Mouse (Mus musculus) stomach, embryonic 16.5 days (tissue): ENCODE measurements around the gene Erbb2. TPM values are rescaled to one million over a fixed set of nuclear protein-coding genes. Genes with fewer than 3 reads are reported as not detected.

Experiments used
- ATAC-seq: fragments of 200-750 bp; cut with Nextera tagmentation; 2 replicates; pipeline ENCODE4 v1.8.0; 2017; ENCODE audit warnings: moderate number of reproducible peaks, moderate TSS enrichment; ENCODE audit not compliant: insufficient read depth, low FRiP score
- H3K27ac ChIP-seq: fragments of 300-500 bp; sonication (generic); 2 replicates; pipeline ENCODE4 v1.5.1; 2014; ENCODE audit warnings: low read length
- H3K27me3 ChIP-seq: fragments of 300-500 bp; sonication (generic); 2 replicates; pipeline ENCODE4 v1.6.1; 2014; ENCODE audit warnings: low read length, control low read depth, mixed read lengths; ENCODE audit not compliant: control insufficient read depth, insufficient read depth
- H3K36me3 ChIP-seq: fragments of 300-500 bp; sonication (generic); 2 replicates; pipeline ENCODE4 v1.6.1; 2014; ENCODE audit warnings: low read length; ENCODE audit not compliant: control insufficient read depth, insufficient read depth
- H3K4me1 ChIP-seq: fragments of 300-500 bp; sonication (generic); 2 replicates; pipeline ENCODE4 v1.6.1; 2014; ENCODE audit warnings: low read length, control low read depth, mixed read lengths; ENCODE audit not compliant: control insufficient read depth, insufficient read depth
- H3K4me2 ChIP-seq: fragments of 300-500 bp; sonication (generic); 2 replicates; pipeline ENCODE4 v1.6.1; 2014; ENCODE audit warnings: low read depth, low read length, mixed read lengths
- H3K4me3 ChIP-seq: fragments of 300-500 bp; sonication (generic); replicated peaks from 2 replicates; pipeline ENCODE4 v1.5.1; 2014; ENCODE audit warnings: mild to moderate bottlenecking, low read length
- H3K9ac ChIP-seq: fragments of 300-500 bp; sonication (generic); 2 replicates; pipeline ENCODE4 v1.6.1; 2014; ENCODE audit warnings: low read length
- H3K9me3 ChIP-seq: fragments of 300-500 bp; sonication (generic); replicated peaks from 2 replicates; pipeline ENCODE4 v1.6.1; 2016; ENCODE audit warnings: low read length, control low read depth; ENCODE audit not compliant: control insufficient read depth
- WGBS: fragments of 180-500 bp; shearing (Covaris S2); extraction: QIAGEN DNeasy Blood & Tissue Kit; methylation state at CpG from one replicate; pipeline ENCODE4 v1.1.7; 2014; 5-methylcytosine and 5-hydroxymethylcytosine counted together
- polyA plus RNA-seq: library from polyadenylated mRNA; unstranded; fragments of >200 nt; fragmentation: Nextera tagmentation; extraction: Ambion mirVana; gene quantifications from 2 replicates; pipeline ENCODE4 v1.2.1, GENCODE M21; 2015

Gene Erbb2
- polyA plus RNA-seq, 1 experiment from 2014 or later: 52.1 TPM

DNA sequence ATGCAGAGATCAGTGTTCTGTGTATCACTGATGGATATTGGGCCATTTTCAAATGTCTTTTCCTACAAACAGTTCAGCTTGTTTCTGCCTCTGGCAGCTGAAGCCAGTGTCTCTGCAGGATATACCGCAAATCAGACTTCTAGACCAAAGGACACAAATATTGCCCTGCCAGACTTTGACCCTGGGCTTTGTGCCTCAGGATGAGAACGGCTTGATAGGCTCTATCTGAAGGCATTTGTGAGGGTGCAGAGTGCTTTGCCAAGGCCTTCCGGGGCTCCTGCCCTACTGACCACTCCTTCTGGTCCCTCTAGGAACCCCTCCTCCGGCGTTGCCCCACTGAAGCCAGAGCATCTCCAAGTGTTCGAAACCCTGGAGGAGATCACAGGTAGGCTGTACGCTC, 14.3 kb downstream of the Erbb2 start:
- no peak overlapping the region for H3K4me2 ChIP-seq
- peaks cover 13% of the 10 kb centered on the region; the same call in 1 of the 2 replicates for H3K4me1 ChIP-seq
- peak overlapping the region; percentile 88; the same call in 1 of the 2 replicates for H3K27ac ChIP-seq
- H3K9ac ChIP-seq: no peak overlapping the region
- no peak overlapping the region for H3K4me3 ChIP-seq
- 91% methylated on average over 7 of the region's 7 CpGs for WGBS
- peaks cover 17% of the 10 kb centered on the region; the same call in 1 of the 2 replicates for H3K36me3 ChIP-seq
- H3K9me3 ChIP-seq: no peaks in the 10 kb centered on the region
- H3K27me3 ChIP-seq: no peaks in the 10 kb centered on the region
- no peak for ATAC-seq

DNA sequence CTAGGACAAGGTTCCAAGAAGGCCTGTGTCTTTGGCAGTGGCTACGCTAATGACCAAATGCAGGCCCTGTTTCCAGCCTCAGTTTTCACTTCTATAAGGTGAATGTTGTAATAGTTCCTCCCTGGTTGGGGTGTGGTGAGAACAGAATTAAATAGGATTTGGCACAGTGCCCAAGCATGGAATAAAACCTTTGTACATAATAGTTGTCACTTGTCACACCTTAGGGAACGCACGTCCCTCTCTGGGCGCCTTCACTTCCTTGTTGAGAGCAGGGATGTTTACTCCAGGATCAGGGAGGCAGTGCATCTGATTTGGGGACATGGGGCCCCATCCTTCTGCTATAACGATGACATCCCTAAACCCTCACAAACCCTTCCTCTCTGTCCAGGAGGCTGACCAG, 16.2 kb downstream of the Erbb2 start:
- Histone ChIP-seq H3K4me1 (peaks cover 13% of the 10 kb centered on the region; the same call in 1 of the 2 replicates), H3K9me3 (no peaks in the 10 kb centered on the region), H3K4me2 (0 out of 2 replicates have a peak overlapping the region, but pooled peaks have one; percentile 5), H3K9ac (no peak overlapping the region; the same call in 1 of the 2 replicates), H3K27me3 (no peaks in the 10 kb centered on the region), H3K36me3 (peaks cover 13% of the 10 kb centered on the region; the same call in 1 of the 2 replicates), H3K4me3 (no peak overlapping the region), H3K27ac (peak overlapping the region; percentile 88)
- ATAC-seq: peak; percentile 77; the same call in 1 of the 2 replicates
- 58% methylated on average over 5 of the region's 5 CpGs for WGBS

DNA sequence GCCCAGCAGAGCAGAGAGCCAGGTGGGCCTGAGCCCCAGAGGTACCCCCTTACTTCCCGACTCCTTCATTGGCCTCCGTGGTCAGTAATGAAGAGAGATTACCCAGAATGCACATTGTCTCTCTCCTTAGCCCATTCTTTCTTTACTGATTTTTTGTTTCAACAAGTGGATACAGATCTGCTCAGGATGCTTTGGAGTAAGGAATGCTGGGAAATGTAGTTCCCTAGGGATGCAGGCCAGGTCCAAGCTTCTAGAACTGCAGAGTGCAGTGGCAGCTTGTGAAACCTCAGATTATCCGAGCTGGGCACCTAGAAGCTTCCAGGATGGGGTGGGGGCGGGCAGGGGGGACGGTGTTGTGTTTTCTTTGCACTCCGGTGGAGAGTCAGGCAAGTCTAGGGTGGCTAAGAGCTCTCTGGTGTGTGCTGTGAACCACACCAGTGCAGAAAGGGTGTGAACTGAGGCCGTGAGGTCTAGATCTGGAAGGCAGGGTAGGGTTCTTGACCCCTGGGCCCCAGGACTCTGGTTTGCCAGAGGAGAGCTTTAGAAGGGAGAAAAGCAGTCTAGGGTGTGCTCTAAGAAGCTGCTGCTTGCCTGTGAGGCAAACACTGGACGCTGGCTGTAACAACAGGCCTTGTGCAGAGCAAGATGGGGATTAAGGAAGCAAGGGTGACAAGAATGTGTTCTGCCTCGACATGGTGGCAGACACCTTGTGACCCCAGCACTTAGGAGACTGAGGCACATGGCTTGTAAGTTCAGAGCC, 19.7 kb downstream of the Erbb2 start:
- Histone ChIP-seq H3K27ac (no peak overlapping the region), H3K27me3 (no peaks in the 10 kb centered on the region), H3K4me3 (no peak overlapping the region), H3K4me2 (no peak overlapping the region), H3K9ac (no peak overlapping the region), H3K9me3 (no peaks in the 10 kb centered on the region), H3K4me1 (peaks cover 10% of the 10 kb centered on the region; the same call in 1 of the 2 replicates), H3K36me3 (peaks cover 19% of the 10 kb centered on the region; the same call in 1 of the 2 replicates)
- ATAC-seq: no peak
- WGBS: 78% methylated on average over 9 of the region's 9 CpGs

DNA sequence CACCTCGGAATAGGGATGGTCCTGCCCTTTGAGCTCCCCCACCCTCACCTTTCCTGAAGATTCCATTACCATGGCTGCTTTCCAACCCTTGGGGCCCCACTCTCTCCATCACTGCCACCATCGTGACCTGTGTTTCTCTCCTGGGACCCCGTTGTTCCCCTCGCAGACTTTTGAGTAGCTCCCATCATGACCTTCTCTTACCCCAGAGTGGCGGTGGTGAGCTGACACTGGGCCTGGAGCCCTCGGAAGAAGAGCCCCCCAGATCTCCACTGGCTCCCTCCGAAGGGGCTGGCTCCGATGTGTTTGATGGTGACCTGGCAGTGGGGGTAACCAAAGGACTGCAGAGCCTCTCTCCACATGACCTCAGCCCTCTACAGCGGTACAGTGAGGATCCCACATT, 23.5 kb downstream of the Erbb2 start:
- Histone ChIP-seq H3K4me1 (no peaks in the 10 kb centered on the region; the same call in 1 of the 2 replicates), H3K27me3 (no peaks in the 10 kb centered on the region), H3K9ac (no peak overlapping the region), H3K4me3 (no peak overlapping the region), H3K4me2 (no peak overlapping the region), H3K36me3 (peaks cover 9% of the 10 kb centered on the region; the same call in 1 of the 2 replicates), H3K9me3 (no peaks in the 10 kb centered on the region), H3K27ac (no peak overlapping the region)
- no peak for ATAC-seq
- WGBS: 92% methylated on average over 9 of the region's 9 CpGs

DNA sequence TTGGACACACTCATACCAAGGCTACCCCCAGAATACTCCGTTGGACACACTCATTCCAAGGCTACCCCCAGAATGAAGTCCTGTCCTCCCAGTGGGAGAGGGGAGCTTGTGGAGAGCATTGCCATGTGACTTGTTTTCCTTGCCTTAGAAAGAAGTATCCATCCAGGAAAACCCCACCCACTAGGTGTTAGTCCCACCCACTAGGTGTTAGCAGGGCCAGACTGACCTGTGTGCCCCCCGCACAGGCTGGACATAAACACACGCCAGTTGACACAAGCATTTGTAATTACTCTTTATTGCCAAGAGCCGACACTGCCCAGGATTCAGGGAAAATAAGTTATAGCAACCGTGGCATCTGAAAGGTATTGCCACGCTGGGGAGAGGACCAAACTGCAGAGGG, 25.2 kb downstream of the Erbb2 start:
- Histone ChIP-seq H3K9ac (no peak overlapping the region), H3K4me3 (no peak overlapping the region), H3K36me3 (peaks cover 9% of the 10 kb centered on the region; the same call in 1 of the 2 replicates), H3K27ac (no peak overlapping the region), H3K9me3 (no peaks in the 10 kb centered on the region; the same call in 1 of the 2 replicates), H3K27me3 (no peaks in the 10 kb centered on the region), H3K4me1 (no peaks in the 10 kb centered on the region; the same call in 1 of the 2 replicates), H3K4me2 (no peak overlapping the region; the same call in 1 of the 2 replicates)
- no peak for ATAC-seq
- 70% methylated on average over 6 of the region's 6 CpGs for WGBS

DNA sequence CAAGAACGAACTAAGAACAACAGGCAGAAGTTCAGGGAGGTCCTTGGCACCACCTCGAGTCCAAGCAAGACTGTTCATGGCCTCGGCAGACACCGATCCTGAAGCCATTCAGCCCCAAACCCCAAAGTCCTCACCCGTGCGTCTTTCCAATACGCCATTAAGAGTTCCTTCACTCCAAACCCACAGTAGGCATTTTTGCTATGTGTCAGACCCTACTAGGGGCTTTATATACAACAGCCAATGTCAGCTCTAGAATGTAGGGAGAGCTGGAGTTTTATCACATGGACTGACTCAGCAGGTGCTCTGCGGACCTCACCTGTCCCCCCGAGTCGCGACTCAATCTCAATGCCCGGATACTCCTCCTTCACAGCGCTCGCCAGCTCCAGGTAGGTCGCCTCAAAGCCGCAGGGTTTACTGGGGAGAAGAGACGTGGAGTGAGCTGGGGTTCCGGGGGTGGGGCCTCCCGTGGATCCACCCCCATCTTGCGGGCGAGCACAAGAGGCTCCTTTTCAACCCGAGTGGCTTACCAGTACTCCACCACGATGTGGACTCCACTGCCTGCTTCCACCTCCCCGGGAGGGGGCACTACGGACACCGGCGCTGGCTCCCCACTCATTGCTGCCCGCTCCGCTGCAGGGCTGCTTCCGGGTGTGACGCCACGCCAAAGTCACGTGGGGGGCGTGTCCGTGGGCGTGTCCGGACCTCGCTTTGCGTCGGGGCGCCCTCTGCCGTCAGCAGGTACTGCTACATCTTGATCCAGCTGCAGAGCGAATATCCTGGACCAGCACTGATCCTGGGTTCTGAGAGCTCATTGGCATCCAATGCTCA, 26.3 kb downstream of the Erbb2 start, which contains the start of gene Mien1:
Mien1 (minus strand) TSS at position 661 of the 828 bp plus-strand sequence.
- H3K27ac ChIP-seq: peak within 1 kb of the TSS; percentile 85
- peak; percentile 93 for ATAC-seq

DNA sequence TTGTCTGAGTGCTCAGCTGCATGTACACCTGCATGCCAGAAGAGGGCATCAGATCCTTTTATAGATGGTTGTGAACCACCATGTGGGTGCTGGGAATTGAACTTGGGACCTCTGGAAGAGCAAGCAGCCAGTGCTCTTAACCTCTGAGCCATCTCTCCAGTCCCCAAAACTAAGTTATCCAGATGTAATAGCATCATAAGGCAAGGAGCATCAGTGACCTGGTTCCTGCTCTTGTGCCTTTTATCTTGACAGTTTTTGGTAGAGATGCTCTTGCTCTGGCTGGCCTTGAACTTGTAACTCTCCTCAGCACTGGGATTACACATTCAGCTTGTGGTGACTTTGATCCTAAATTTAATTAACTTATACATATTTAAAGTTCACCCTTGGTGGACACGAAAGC, 31.4 kb downstream of the Erbb2 start:
- Histone ChIP-seq H3K9ac (no peak overlapping the region), H3K4me1 (peaks cover 14% of the 10 kb centered on the region; the same call in 1 of the 2 replicates), H3K27me3 (peaks cover 7% of the 10 kb centered on the region; the same call in 1 of the 2 replicates), H3K36me3 (no peaks in the 10 kb centered on the region), H3K9me3 (no peaks in the 10 kb centered on the region; the same call in 1 of the 2 replicates), H3K27ac (no peak overlapping the region), H3K4me3 (no peak overlapping the region), H3K4me2 (no peak overlapping the region)
- WGBS: 88% methylated on average over 1 of the region's 1 CpGs
- ATAC-seq: no peak

More for the DNA sequence above, 26.3 kb downstream of the Erbb2 start, which contains the start of gene Mien1:
- WGBS: 2% methylated on average over 43 of the region's 43 CpGs
- Histone ChIP-seq H3K27me3 (no peaks in the 10 kb centered on the region), H3K9me3 (no peaks in the 10 kb centered on the region; the same call in 1 of the 2 replicates), H3K4me3 (peak within 1 kb of the TSS; percentile 79), H3K9ac (peak within 1 kb of the TSS; percentile 79), H3K4me2 (peak within 1 kb of the TSS; percentile 92), H3K4me1 (no peaks in the 10 kb centered on the region; the same call in 1 of the 2 replicates), H3K36me3 (peaks cover 9% of the 10 kb centered on the region; the same call in 1 of the 2 replicates)

DNA sequence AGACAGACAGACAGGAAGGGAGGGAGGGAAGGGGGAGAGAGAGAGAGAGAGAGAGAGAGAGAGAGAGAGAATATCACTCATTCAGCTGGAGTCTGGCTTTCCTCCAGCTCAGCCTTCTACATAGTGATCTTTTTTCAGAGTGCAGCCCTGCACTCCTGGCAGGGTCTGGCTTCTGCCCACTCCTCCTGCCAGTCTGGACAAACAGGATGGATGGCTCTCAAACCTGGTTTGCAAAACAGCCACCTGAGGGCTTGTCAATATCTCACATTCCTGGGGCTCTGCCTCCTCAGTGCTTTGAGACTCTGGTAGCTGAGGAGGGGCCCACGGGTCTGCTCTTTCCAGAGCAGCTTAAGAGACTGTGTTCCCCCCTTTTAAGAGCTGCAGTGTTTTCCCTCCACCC, 33.0 kb downstream of the Erbb2 start:
- Histone ChIP-seq H3K9me3 (no peaks in the 10 kb centered on the region; the same call in 1 of the 2 replicates), H3K4me2 (no peak overlapping the region), H3K27me3 (peaks cover 7% of the 10 kb centered on the region; the same call in 1 of the 2 replicates), H3K4me3 (no peak overlapping the region), H3K36me3 (no peaks in the 10 kb centered on the region), H3K27ac (peak overlapping the region; percentile 94), H3K9ac (peak overlapping the region; percentile 5; the same call in 1 of the 2 replicates), H3K4me1 (peaks cover 27% of the 10 kb centered on the region)
- 21% methylated on average over 1 of the region's 1 CpGs for WGBS
- ATAC-seq: no peak
